Mouse (Mus musculus): ENCODE measurements at regions not wholly inside any gene's neighbourhood (a gene's known extent, or its start where the extent isn't known, plus 50 kb on each side); places are given as distances from the start of the nearest gene placed in this dataset.

- DNase-seq: no peak
Measured at GRCm38 (mm10) chr4:39508866-39509265, 58.8 kb downstream of the 1700009N14Rik start.

DNA sequence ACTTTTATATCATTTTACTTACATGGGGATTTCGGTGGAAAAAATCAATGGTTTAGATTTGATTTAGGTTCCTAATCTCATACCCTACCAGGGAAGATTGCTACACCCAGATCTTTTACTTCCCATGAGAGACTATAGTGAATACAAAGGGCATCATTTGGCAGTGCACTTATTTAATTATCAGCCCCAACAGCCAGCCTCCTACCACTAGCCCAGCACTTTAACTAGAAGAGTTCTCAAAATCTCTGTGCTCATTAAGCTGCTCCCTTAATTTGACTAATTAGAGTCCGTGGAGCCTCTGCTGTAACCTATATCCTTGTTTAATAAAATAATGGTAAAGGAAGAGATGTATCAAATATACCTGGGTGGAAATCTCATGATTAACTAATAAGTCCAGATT lies 77.4 kb downstream of the 1700009N14Rik start:
- no peak for DNase-seq

DNA sequence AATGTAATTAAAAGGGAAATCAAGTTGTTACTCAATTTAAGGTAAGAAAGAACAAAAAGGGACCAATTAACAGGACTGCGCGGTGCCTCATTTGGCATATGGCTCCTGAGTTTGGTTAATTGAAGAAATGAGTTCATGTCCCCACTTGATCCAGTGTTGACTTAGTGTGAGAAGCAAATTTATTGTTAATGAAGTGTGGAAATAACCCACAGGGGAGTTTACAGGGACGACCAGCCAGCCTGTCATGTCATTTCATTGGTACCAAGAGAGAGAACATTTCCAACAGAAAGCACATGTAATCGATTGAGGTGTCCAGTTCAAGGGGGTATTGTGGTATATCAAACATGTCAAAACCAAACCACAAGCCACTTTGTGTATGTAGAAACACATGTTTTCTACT lies 78.6 kb downstream of the 1700009N14Rik start:
- DNase-seq: no peak

DNA sequence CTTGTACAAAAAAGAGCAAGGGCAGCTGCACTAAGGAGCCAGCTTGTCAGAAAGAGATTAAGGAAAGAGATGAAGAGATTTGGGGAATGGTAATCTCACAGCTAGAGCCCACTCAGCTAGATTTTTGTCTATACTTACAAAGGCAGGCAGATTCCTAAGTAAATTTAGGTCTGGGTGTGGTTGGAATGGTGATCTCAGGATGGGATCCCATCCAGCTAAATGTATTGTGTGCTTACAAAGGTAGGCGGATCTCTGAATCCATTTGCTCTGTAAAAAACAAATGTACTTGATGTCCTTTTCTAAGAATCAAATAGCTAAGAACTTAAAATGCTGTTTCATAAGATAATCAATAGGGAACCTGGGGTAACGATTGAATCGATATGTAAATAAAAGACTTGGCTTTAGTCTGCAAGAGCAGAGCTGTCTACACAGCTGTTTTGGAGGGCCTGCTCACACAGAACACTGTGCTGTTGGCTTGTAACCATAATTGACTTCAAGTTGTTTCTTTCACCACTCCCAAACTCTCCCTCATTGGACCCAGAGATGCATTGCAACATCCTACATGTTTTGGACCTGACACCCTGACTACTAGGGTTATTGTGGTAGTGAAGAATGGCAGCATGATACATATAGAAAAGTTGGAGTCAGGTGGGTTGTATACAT lies 106.1 kb downstream of the 1700009N14Rik start:
- DNase-seq: no peak

GRCm38 (mm10) chr4:39597426-39597825 lies 147.3 kb downstream of the 1700009N14Rik start:
- DNase-seq: no peak

- DNase-seq: no peak
Measured at GRCm38 (mm10) chr4:39605046-39605445, 155.0 kb downstream of the 1700009N14Rik start.

DNA sequence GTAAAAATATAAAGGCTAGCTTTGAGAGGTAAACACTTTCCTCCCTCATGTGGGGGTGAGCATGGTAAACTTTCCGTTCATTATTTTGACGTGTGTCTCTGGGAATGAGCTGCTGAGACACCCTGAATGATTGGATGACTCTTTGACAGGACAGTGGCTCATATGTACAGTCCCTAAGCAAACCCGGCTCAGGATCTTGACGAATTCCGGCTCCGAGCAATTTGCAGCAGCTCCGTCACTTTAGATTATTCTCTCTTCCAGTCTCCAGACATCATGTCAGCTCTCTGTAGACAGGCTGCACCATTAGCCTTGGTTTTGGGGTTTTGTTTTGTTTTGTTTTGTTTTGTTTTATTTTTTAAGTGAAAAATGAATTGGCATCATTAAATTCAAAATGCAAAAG lies 194.0 kb downstream of the 1700009N14Rik start:
- no peak for DNase-seq

- no peak for DNase-seq
Measured at GRCm38 (mm10) chr4:39644849-39645248, 194.8 kb downstream of the 1700009N14Rik start.

DNA sequence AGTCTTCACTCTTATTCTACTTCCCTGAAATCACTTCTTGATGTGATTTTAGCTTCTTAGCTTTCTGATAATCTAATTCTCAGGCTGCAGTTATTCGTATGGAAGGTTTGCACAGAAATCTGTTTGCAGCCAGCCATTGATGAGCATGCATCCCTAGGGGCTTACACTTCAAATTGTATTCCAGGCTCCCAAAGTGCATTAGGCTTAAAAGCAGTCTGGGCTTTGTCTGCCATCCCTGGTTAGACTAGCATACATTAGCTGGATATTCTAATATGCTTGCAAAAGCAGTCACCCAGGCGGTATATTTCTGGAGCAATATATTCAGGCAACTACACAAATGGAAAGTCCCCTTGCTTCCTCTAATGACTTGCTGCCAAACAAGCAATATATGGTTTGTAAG lies 210.4 kb downstream of the 1700009N14Rik start:
- DNase-seq: no peak

DNA sequence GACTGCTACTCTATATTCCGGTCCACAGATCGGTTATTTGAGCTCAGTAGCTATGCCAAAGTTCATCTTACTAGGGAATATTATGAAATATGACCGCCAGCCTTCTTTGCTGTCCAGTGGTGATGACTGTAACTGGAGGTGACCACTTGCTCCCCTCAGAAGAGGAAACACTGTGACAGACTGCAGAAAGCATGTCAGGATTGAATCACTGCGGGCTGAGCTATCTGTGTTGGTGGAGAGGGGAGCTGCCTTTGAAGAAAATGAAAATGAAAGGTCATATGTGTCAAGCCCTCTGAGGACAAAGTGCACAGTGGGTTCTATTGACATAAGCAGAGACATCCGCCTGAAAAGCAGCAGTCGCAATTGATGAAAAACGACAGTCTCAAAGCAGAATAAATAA lies 222.5 kb downstream of the 1700009N14Rik start:
- no peak for DNase-seq

DNA sequence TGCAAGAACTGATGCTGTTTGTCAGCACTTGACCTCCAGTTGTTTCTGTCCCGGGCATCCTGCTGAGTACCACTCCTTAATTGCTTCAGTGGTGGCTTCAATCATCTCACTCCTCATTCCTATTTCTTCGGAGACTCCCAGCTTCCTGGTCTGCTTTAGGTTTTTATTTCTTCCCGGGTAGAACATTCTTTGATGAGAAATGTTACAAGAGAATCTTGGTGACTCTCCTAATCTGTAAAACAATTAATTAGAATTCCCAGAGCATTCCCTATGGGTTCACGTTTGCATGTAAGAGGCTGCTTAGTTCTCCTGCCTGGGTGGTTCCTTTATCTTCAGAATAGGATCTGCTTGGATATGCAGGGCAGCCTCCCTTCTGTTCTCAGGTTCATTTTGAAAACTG lies 245.1 kb downstream of the 1700009N14Rik start:
- DNase-seq: no peak

DNA sequence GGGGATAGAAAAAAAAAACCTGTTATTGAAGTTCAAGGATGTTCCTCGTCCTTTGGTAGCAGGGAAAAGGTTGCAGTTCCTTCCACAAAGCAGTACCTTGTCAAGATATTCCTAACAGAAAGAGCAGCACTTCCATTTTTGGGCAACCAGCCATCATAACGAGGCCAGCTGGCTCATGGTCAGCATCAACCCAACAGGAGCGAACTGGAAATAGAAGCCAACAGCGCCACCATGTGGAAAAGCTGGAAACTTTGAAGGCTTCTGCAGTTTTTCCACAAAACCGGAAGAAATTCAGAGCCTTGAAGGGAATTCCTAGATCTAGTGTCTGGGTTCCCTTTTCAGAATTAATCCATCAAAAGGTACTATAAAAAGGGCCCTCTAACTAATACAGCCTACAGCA lies 247.5 kb downstream of the 1700009N14Rik start:
- peak; percentile 61 for DNase-seq

- no peak for DNase-seq
Measured at GRCm38 (mm10) chr4:39699347-39699746, 249.3 kb downstream of the 1700009N14Rik start.

DNA sequence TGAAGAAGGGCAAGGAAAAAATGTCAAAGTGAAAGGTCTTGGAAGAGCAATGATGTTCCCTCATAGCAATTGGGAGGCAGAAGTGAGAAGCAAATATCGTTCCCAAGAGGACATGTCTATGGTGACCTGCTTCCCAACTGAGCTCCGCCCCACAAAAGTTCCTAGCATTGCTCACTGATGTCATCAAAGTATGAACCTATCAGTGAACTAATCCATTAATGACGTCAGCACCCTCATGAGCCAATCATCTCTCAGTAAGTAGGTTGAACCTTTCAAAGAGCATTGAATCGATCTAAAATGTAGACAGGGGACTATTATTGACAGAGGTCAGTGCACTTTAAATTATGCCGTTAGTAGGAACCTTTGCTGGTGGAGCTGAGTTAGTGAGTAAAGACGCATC lies 267.4 kb downstream of the 1700009N14Rik start:
- no peak for DNase-seq

- no peak for DNase-seq
Measured at GRCm38 (mm10) chr4:39718691-39719090, 268.6 kb downstream of the 1700009N14Rik start.

DNA sequence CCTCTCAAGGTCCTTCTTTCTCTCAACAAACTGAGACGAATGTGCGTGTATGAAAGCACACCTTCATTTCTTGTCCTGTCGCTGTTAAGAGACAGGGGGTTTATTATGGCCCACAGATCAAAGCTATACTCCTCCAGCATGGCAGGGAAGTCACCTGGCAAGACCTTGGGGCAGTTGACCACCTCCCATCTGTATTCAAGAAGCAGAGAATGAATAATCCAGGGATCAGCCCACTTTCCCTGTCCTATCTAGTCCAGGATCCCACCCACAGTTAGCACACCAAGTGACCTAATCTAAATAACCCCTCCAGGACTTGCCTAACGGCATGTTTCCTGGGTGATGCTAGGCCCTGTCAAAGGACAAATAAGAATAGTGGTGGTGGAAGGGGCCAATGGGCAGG lies 269.9 kb downstream of the 1700009N14Rik start:
- no peak for DNase-seq

GRCm38 (mm10) chr4:39721524-39721923 lies 271.4 kb downstream of the 1700009N14Rik start:
- DNase-seq: no peak

- no peak for DNase-seq
Measured at GRCm38 (mm10) chr4:39765586-39765985, 315.5 kb downstream of the 1700009N14Rik start.

- DNase-seq: no peak
Measured at GRCm38 (mm10) chr4:39791096-39791495, 341.0 kb downstream of the 1700009N14Rik start.

GRCm38 (mm10) chr4:39809950-39810349 lies 332.9 kb upstream of the Aco1 start:
- no peak for DNase-seq

DNA sequence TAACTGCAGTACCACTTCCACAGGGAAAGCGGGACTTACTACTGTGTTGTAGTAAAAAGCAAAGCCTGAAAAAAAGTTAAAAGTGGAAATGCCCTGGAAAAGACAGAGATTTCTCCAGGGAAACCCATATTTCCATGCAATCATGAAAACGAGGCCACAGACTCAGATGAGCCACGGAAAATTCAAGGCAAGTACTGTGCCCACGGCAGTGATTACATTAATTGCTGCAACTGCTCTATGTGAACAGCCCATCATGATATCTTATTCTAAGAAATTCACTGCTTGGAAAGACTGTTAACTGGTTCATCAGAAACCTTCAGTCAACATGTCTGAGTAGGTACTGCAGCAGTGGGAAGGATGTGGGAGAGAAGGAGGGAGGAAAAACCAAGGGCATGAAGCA lies 330.1 kb upstream of the Aco1 start:
- DNase-seq: no peak

GRCm38 (mm10) chr4:39815620-39816019 lies 327.3 kb upstream of the Aco1 start:
- no peak for DNase-seq

DNA sequence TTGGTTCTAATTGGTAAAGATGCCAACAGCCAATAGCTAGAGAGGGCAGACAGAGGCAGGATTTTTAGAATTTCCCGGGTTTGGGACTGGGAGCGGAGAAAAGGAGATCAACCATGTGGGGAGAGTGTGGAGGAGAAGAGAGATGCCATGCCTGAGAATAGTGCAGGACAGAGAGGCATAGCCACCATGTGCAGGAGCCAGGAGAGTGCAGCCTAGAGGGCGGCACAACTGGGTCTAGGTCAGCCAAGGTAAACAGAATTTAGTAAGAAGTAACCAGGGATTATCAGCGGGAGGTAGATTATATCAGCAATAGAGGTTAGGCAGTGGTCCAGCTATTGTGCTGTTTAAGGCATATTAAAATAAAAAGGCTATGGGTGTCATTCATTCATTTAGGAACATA lies 325.2 kb upstream of the Aco1 start:
- no peak for DNase-seq

DNA sequence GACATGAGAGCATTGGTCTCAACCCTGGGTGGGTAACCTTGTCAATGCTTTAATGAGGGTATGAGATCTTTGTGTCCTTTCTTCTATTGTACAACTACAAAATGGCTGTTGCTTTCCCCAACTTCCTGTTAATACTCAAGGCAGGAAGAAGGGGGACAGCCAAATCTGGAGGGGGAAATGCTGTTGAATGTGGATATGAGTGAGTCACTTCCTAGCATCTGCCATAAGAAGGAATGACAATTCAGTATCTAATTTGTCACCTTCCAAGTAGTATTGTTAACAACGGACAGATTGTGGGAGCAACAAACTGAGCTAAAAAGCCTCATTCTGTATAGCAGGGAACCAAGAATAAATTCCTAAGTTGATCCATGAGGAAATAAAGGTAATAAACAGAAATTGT lies 309.2 kb upstream of the Aco1 start:
- no peak for DNase-seq

Measured in cerebellum, adult 11 months (tissue).